Mouse (Mus musculus) hindbrain, embryonic 14.5 days (tissue): ENCODE measurements at regions not wholly inside any gene's neighbourhood (a gene's known extent, or its start where the extent isn't known, plus 50 kb on each side); places are given as distances from the start of the nearest gene placed in this dataset.
A peak's percentile ranks its signal among the peaks of the same experiment; 100 is the strongest.

Experiments
- ATAC-seq: fragments of 200-750 bp; cut with Nextera tagmentation; 2 replicates; pipeline ENCODE4 v1.8.0; 2017; ENCODE audit warnings: moderate number of reproducible peaks, mild to moderate bottlenecking, moderate TSS enrichment, moderate library complexity; ENCODE audit not compliant: low FRiP score
- DNase-seq: peaks from one replicate; pipeline ENCODE4 v3.0.0-alpha.2; 2015; ENCODE audit warnings: low spot score
- H3K27ac ChIP-seq: fragments of 300-500 bp; sonication (generic); 2 replicates; pipeline ENCODE4 v1.5.1; 2014; ENCODE audit warnings: mild to moderate bottlenecking, moderate library complexity
- H3K27me3 ChIP-seq: fragments of 300-500 bp; sonication (generic); 2 replicates; pipeline ENCODE4 v1.6.1; 2014; ENCODE audit warnings: mild to moderate bottlenecking, low read length, mixed read lengths; ENCODE audit not compliant: control insufficient read depth, insufficient read depth
- H3K36me3 ChIP-seq: fragments of 300-500 bp; sonication (generic); replicated peaks from 2 replicates; pipeline ENCODE4 v1.6.1; 2014; ENCODE audit not compliant: control insufficient read depth, insufficient read depth
- H3K4me1 ChIP-seq: fragments of 300-500 bp; sonication (generic); replicated peaks from 2 replicates; pipeline ENCODE4 v1.6.1; 2014; ENCODE audit warnings: antibody characterized with exemption, low read length, mixed read lengths; ENCODE audit not compliant: control insufficient read depth, insufficient read depth
- H3K4me2 ChIP-seq: fragments of 300-500 bp; sonication (generic); replicated peaks from 2 replicates; pipeline ENCODE4 v1.6.1; 2014; ENCODE audit warnings: mild to moderate bottlenecking, moderate library complexity
- H3K4me3 ChIP-seq: fragments of 300-500 bp; sonication (generic); replicated peaks from 2 replicates; pipeline ENCODE4 v1.5.1; 2014; ENCODE audit warnings: mild to moderate bottlenecking, low read length
- H3K9ac ChIP-seq: fragments of 300-500 bp; sonication (generic); 2 replicates; pipeline ENCODE4 v1.6.1; 2014
- H3K9me3 ChIP-seq: fragments of 300-500 bp; sonication (generic); 2 replicates; pipeline ENCODE4 v1.6.1; 2016; ENCODE audit warnings: low read length; ENCODE audit not compliant: control insufficient read depth
- WGBS: fragments of 180-500 bp; shearing (Covaris S2); extraction: QIAGEN DNeasy Blood & Tissue Kit; methylation state at CpG from one replicate; pipeline ENCODE4 v1.1.7; 2014; 5-methylcytosine and 5-hydroxymethylcytosine counted together

GRCm38 (mm10) chr14:46670221-46671046 is 89.9 kb upstream of the Cdkn3 start:
- Histone ChIP-seq H3K27me3 (no peaks in the 10 kb centered on the region), H3K4me2 (no peak overlapping the region), H3K9ac (no peak overlapping the region), H3K4me1 (no peaks in the 10 kb centered on the region), H3K36me3 (no peaks in the 10 kb centered on the region), H3K27ac (no peak overlapping the region), H3K9me3 (no peaks in the 10 kb centered on the region), H3K4me3 (no peak overlapping the region)
- ATAC-seq (no peak), DNase-seq (no peak)
- 84% methylated on average over 20 of the region's 20 CpGs for WGBS

DNA sequence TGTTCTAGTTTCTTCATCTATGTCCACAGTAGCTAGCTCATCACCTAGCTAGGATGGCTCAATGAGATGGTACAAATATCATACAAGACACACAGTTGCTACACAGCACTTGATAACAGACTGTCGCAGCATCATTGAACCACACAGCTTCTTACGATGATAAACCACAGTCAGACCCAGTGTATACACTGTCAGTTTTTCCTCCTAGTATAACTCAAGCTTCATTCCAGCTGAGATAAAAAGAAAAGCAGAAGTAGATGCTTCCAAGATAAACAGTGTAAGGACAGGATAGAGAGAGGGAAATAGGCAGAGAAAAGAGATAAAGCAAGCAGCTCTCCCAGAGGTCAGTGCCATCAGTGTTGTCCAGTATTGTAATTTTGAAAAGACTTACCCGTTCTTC is 92.1 kb upstream of the Cdkn3 start:
- Histone ChIP-seq H3K4me2 (no peak overlapping the region), H3K4me3 (no peak overlapping the region), H3K27me3 (no peaks in the 10 kb centered on the region), H3K9me3 (no peaks in the 10 kb centered on the region), H3K9ac (no peak overlapping the region), H3K27ac (no peak overlapping the region), H3K36me3 (no peaks in the 10 kb centered on the region), H3K4me1 (no peaks in the 10 kb centered on the region)
- DNase-seq, result no peak
- ATAC-seq, result no peak
- 91% methylated on average over 3 of the region's 3 CpGs for WGBS

GRCm38 (mm10) chr14:46664305-46664704 is 96.0 kb upstream of the Cdkn3 start:
- H3K27me3 ChIP-seq, result no peaks in the 10 kb centered on the region
- no peak overlapping the region for H3K4me3 ChIP-seq
- no peaks in the 10 kb centered on the region for H3K36me3 ChIP-seq
- H3K9ac ChIP-seq, result no peak overlapping the region
- H3K4me1 ChIP-seq, result peaks cover 14% of the 10 kb centered on the region
- H3K9me3 ChIP-seq, result no peaks in the 10 kb centered on the region
- 78% methylated on average over 6 of the region's 6 CpGs for WGBS
- H3K4me2 ChIP-seq, result no peak overlapping the region
- no peak overlapping the region for H3K27ac ChIP-seq
- DNase-seq (no peak), ATAC-seq (no peak)

DNA sequence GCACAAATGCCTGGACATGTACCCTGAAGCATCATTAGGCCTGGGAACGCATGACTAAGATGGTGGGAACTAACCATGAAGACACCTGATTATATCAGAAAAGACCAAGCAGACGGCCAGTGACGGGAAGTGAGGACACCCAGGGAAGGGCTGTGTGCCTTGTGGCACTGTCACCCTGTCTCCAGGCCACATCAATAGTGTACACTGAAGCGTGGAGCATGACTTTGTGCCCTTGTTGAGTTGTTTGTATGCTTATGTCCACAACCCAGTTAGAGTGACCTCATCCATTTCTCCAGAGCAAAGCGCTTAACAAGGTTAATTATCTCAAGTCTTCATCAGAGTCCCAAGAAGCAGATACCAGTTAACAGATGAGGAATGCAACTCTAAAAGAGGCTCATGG is 96.8 kb upstream of the Cdkn3 start:
- H3K36me3 ChIP-seq, result no peaks in the 10 kb centered on the region
- no peak overlapping the region for H3K9ac ChIP-seq
- no peak overlapping the region for H3K4me3 ChIP-seq
- 70% methylated on average over 5 of the region's 5 CpGs for WGBS
- no peaks in the 10 kb centered on the region for H3K27me3 ChIP-seq
- H3K27ac ChIP-seq, result no peak overlapping the region
- DNase-seq (no peak), ATAC-seq (no peak)
- H3K4me1 ChIP-seq, result peaks cover 14% of the 10 kb centered on the region
- H3K9me3 ChIP-seq, result no peaks in the 10 kb centered on the region
- no peak overlapping the region for H3K4me2 ChIP-seq

GRCm38 (mm10) chr14:46661792-46662545 is 98.4 kb upstream of the Cdkn3 start:
- 2% methylated on average over 9 of the region's 9 CpGs for WGBS

DNA sequence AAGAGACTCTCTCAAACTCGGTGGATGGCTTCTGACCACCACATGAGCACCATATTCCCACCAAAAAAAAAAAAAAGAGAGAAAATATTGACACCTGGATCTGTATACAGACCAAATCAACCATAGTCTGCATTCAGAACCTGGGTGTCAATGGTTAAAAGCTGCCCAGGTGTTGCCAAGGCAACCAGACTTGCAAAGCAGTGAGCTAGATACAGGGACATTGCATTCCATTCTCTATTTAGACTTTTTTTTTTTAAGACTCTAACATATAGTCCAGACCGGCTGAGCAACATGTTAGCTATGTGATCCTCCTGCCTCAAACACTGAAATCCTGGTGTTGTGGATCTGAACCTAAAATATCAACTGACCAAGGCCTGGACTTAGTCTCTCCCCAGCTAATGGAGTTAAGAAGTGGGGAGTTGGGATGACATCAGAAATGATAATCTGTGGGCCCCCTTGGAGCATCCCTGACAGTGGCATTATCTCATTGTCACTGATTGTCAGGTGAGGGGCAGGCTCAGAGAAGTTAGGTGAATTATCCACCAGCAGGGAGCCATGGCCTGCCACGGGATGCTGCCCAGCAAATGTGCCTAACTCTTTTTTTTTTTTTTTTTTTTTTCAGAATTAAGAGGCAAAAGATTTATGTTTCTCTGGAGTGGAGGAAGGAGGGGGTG is 99.1 kb upstream of the Cdkn3 start:
- 30% methylated on average over 3 of the region's 3 CpGs for WGBS
- H3K9ac ChIP-seq, result no peak overlapping the region
- no peaks in the 10 kb centered on the region for H3K27me3 ChIP-seq
- ATAC-seq (0 out of 2 replicates have a peak, but pooled peaks have one; percentile 16), DNase-seq (no peak)
- no peak overlapping the region for H3K27ac ChIP-seq
- H3K9me3 ChIP-seq, result no peaks in the 10 kb centered on the region
- H3K4me2 ChIP-seq, result no peak overlapping the region
- H3K4me3 ChIP-seq, result no peak overlapping the region
- no peaks in the 10 kb centered on the region for H3K36me3 ChIP-seq
- H3K4me1 ChIP-seq, result peaks cover 14% of the 10 kb centered on the region

More at GRCm38 (mm10) chr14:46661792-46662545, 98.4 kb upstream of the Cdkn3 start:
- Histone ChIP-seq H3K9ac (no peak overlapping the region), H3K4me2 (no peak overlapping the region), H3K27ac (no peak overlapping the region), H3K27me3 (no peaks in the 10 kb centered on the region), H3K4me3 (no peak overlapping the region), H3K36me3 (no peaks in the 10 kb centered on the region), H3K9me3 (no peaks in the 10 kb centered on the region), H3K4me1 (peaks cover 14% of the 10 kb centered on the region)
- DNase-seq, result no peak
- peak; percentile 49; the same call in 1 of the 2 replicates for ATAC-seq

- Histone ChIP-seq H3K36me3 (no peaks in the 10 kb centered on the region), H3K9me3 (no peaks in the 10 kb centered on the region), H3K27me3 (no peaks in the 10 kb centered on the region), H3K9ac (no peak overlapping the region), H3K4me2 (no peak overlapping the region), H3K4me3 (no peak overlapping the region), H3K27ac (no peak overlapping the region), H3K4me1 (peaks cover 14% of the 10 kb centered on the region)
- no peak for ATAC-seq
- no peak for DNase-seq
- WGBS, result 65% methylated on average over 4 of the region's 4 CpGs
Observed at GRCm38 (mm10) chr14:46659365-46659764, 101.0 kb upstream of the Cdkn3 start.

GRCm38 (mm10) chr14:46656249-46656648 is 104.1 kb upstream of the Cdkn3 start:
- Histone ChIP-seq H3K27ac (no peak overlapping the region), H3K4me1 (peaks cover 2% of the 10 kb centered on the region; the same call in 1 of the 2 replicates), H3K9ac (no peak overlapping the region), H3K4me3 (no peak overlapping the region), H3K27me3 (no peaks in the 10 kb centered on the region), H3K9me3 (no peaks in the 10 kb centered on the region), H3K36me3 (no peaks in the 10 kb centered on the region), H3K4me2 (no peak overlapping the region)
- ATAC-seq (no peak), DNase-seq (no peak)
- 84% methylated on average over 10 of the region's 10 CpGs for WGBS
